Mouse (Mus musculus): Measurements from ENCODE around the gene Tollip. TPM values are rescaled to one million over a fixed set of nuclear protein-coding genes. Genes with fewer than 3 reads are reported as not detected.

Tollip gene
- polyA plus RNA-seq, 1 experiment from 2014 or later: 51.1 TPM

GRCm38 (mm10) chr7:141836423-141836822, 81.9 kb downstream of the Tollip start:
- no peak overlapping the region for H3K9ac ChIP-seq (ENCODE audit: low read depth, low read length)
- no peak overlapping the region for H3K27ac ChIP-seq (ENCODE audit: low read length)
- no peaks in the 10 kb centered on the region for H3K9me3 ChIP-seq (ENCODE audit: control insufficient read depth, low read length)
- no peak for ATAC-seq
- H3K27me3 ChIP-seq (replicated peaks; ENCODE audit: control insufficient read depth, insufficient read depth, low read length): no peaks in the 10 kb centered on the region
- no peak overlapping the region for H3K4me2 ChIP-seq (ENCODE audit: low read depth, low read length)
- WGBS: 65% methylated on average over 8 of the region's 8 CpGs
- no peak overlapping the region for H3K4me3 ChIP-seq (ENCODE audit: low read length)
- H3K36me3 ChIP-seq (ENCODE audit: control insufficient read depth, insufficient read depth, low read length): no peaks in the 10 kb centered on the region
- peaks cover 3% of the 10 kb centered on the region; the same call in 1 of the 2 replicates for H3K4me1 ChIP-seq (ENCODE audit: control insufficient read depth, insufficient read depth, low read length)

GRCm38 (mm10) chr7:141835941-141836340, 82.4 kb downstream of the Tollip start:
- Histone ChIP-seq H3K4me2 (ENCODE audit: low read depth, low read length) (no peak overlapping the region), H3K36me3 (ENCODE audit: control insufficient read depth, insufficient read depth, low read length) (no peaks in the 10 kb centered on the region), H3K9me3 (ENCODE audit: control insufficient read depth, low read length) (no peaks in the 10 kb centered on the region), H3K27ac (ENCODE audit: low read length) (no peak overlapping the region), H3K4me3 (ENCODE audit: low read length) (no peak overlapping the region), H3K27me3 (replicated peaks; ENCODE audit: control insufficient read depth, insufficient read depth, low read length) (no peaks in the 10 kb centered on the region), H3K9ac (ENCODE audit: low read depth, low read length) (no peak overlapping the region), H3K4me1 (ENCODE audit: control insufficient read depth, insufficient read depth, low read length) (peaks cover 3% of the 10 kb centered on the region; the same call in 1 of the 2 replicates)
- 75% methylated on average over 7 of the region's 7 CpGs for WGBS
- no peak for ATAC-seq

Other genes with a start within 250 kb of the Tollip start
- 22.1 and 28.5 TPM in 2 replicates for gene Muc2, start 228.2 kb downstream of the Tollip start, polyA plus RNA-seq (2015; fragmentation: Nextera tagmentation; extraction: Ambion mirVana)
- gene Muc5ac, start 129.5 kb downstream of the Tollip start, polyA plus RNA-seq (2015; fragmentation: Nextera tagmentation; extraction: Ambion mirVana): not detected in 2 replicates
- gene Muc5b, start 79.4 kb downstream of the Tollip start, polyA plus RNA-seq (2015; fragmentation: Nextera tagmentation; extraction: Ambion mirVana): 0.01 TPM in 1 of 2 replicates, not detected in the other
- 0.98 and 1.3 TPM in 2 replicates for gene Brsk2, start 31.2 kb upstream of the Tollip start, polyA plus RNA-seq (2015; fragmentation: Nextera tagmentation; extraction: Ambion mirVana)
- gene Mob2, start 142.6 kb upstream of the Tollip start, polyA plus RNA-seq (2015; fragmentation: Nextera tagmentation; extraction: Ambion mirVana): 57.8 and 64.4 TPM in 2 replicates
- gene Dusp8, start 177.3 kb upstream of the Tollip start, polyA plus RNA-seq (2015; fragmentation: Nextera tagmentation; extraction: Ambion mirVana): 4.8 and 5.6 TPM in 2 replicates
- not detected in 2 replicates for gene Gm45618, start 202.2 kb upstream of the Tollip start, polyA plus RNA-seq (2015; fragmentation: Nextera tagmentation; extraction: Ambion mirVana)
- not detected in 2 replicates for gene Gm39115, start 217.5 kb upstream of the Tollip start, polyA plus RNA-seq (2015; fragmentation: Nextera tagmentation; extraction: Ambion mirVana)
- not detected in 2 replicates for gene Gm45337, start 226.1 kb upstream of the Tollip start, polyA plus RNA-seq (2015; fragmentation: Nextera tagmentation; extraction: Ambion mirVana)
- gene Gm29735, start 238.6 kb upstream of the Tollip start, polyA plus RNA-seq (2015; fragmentation: Nextera tagmentation; extraction: Ambion mirVana): not detected in 2 replicates
- not detected in 2 replicates for gene Gm4553, start 247.2 kb upstream of the Tollip start, polyA plus RNA-seq (2015; fragmentation: Nextera tagmentation; extraction: Ambion mirVana)